Mouse (Mus musculus) megakaryocyte, embryonic 14.5 days (primary cell): ENCODE measurements around the gene Phkb.

Experiments
- FLI1 ChIP-seq: IDR thresholded peaks from 2 replicates; pipeline ENCODE4 v1.6.1; 2012; ENCODE audit warnings: low read length, inconsistent platforms, mixed read lengths
- GATA1 ChIP-seq: IDR thresholded peaks from 3 replicates; pipeline ENCODE4 v1.6.1; 2012; ENCODE audit warnings: mixed read lengths, low read length, inconsistent platforms, borderline replicate concordance

- TF ChIP-seq GATA1 (no peak), FLI1 (no peak)
Measured at GRCm38 (mm10) chr8:86086791-86087190, 246.0 kb downstream of the Phkb start.
